Mouse (Mus musculus) liver, embryonic 15.5 days (tissue): ENCODE data around the gene Suds3. TPM values are rescaled to one million over a fixed set of nuclear protein-coding genes. Genes with fewer than 3 reads are reported as not detected.

Experiments
- ATAC-seq: fragments of 200-750 bp; cut with Nextera tagmentation; 2 replicates; pipeline ENCODE4 v1.8.0; 2017; ENCODE audit warnings: moderate number of reproducible peaks, mild to moderate bottlenecking, moderate library complexity; ENCODE audit not compliant: insufficient read depth
- H3K27ac ChIP-seq: fragments of 300-500 bp; sonication (generic); replicated peaks from 2 replicates; pipeline ENCODE4 v1.5.1; 2015; ENCODE audit warnings: mild to moderate bottlenecking, inconsistent platforms
- H3K27me3 ChIP-seq: fragments of 300-500 bp; sonication (generic); 2 replicates; pipeline ENCODE4 v1.6.1; 2015; ENCODE audit warnings: mild to moderate bottlenecking, inconsistent platforms
- H3K36me3 ChIP-seq: fragments of 300-500 bp; sonication (generic); replicated peaks from 2 replicates; pipeline ENCODE4 v1.6.1; 2015; ENCODE audit warnings: moderate library complexity, mild to moderate bottlenecking, inconsistent platforms
- H3K4me1 ChIP-seq: fragments of 300-500 bp; sonication (generic); replicated peaks from 2 replicates; pipeline ENCODE4 v1.6.1; 2015; ENCODE audit warnings: inconsistent platforms
- H3K4me2 ChIP-seq: fragments of 300-500 bp; sonication (generic); 2 replicates; pipeline ENCODE4 v1.6.1; 2015; ENCODE audit warnings: moderate library complexity, mild to moderate bottlenecking, inconsistent platforms
- H3K4me3 ChIP-seq: fragments of 300-500 bp; sonication (generic); replicated peaks from 2 replicates; pipeline ENCODE4 v1.5.1; 2015; ENCODE audit warnings: mild to moderate bottlenecking, inconsistent platforms
- H3K9ac ChIP-seq: fragments of 300-500 bp; sonication (generic); 2 replicates; pipeline ENCODE4 v1.6.1; 2015; ENCODE audit warnings: moderate library complexity, mild to moderate bottlenecking, inconsistent platforms
- H3K9me3 ChIP-seq: fragments of 300-500 bp; sonication (generic); replicated peaks from 2 replicates; pipeline ENCODE4 v1.6.1; 2016; ENCODE audit warnings: inconsistent platforms
- WGBS: fragments of 180-500 bp; shearing (Covaris S2); methylation state at CpG from one replicate; pipeline ENCODE4 v1.1.7; 2015; ENCODE audit warnings: mixed read lengths; ENCODE audit not compliant: insufficient replicate concordance; 5-methylcytosine and 5-hydroxymethylcytosine counted together
- polyA plus RNA-seq: library from polyadenylated mRNA; unstranded; fragments of >200 nt; fragmentation: Nextera tagmentation; extraction: Ambion mirVana; gene quantifications from 2 replicates; pipeline ENCODE4 v1.2.1, GENCODE M21; 2015

The Suds3 gene
- polyA plus RNA-seq, 1 experiment from 2014 or later = 30.7 TPM

GRCm38 (mm10) chr5:117111774-117112112, 4.2 kb downstream of the Suds3 start:
- H3K27me3 ChIP-seq = no peaks in the 10 kb centered on the region
- H3K9ac ChIP-seq = no peak overlapping the region
- no peak for ATAC-seq
- H3K9me3 ChIP-seq = no peaks in the 10 kb centered on the region
- 84% methylated on average over 7 of the region's 7 CpGs for WGBS
- no peak overlapping the region for H3K27ac ChIP-seq
- no peak overlapping the region for H3K4me2 ChIP-seq
- peaks cover 14% of the 10 kb centered on the region for H3K4me1 ChIP-seq
- H3K36me3 ChIP-seq = peaks cover 70% of the 10 kb centered on the region
- H3K4me3 ChIP-seq = no peak overlapping the region

GRCm38 (mm10) chr5:117111064-117111773, 4.7 kb downstream of the Suds3 start:
- H3K9me3 ChIP-seq = no peaks in the 10 kb centered on the region
- H3K4me3 ChIP-seq = no peak overlapping the region
- peaks cover 75% of the 10 kb centered on the region for H3K36me3 ChIP-seq
- H3K9ac ChIP-seq = no peak overlapping the region
- H3K27ac ChIP-seq = no peak overlapping the region
- H3K27me3 ChIP-seq = no peaks in the 10 kb centered on the region
- WGBS = 83% methylated on average over 16 of the region's 16 CpGs
- no peak for ATAC-seq
- H3K4me1 ChIP-seq = peaks cover 9% of the 10 kb centered on the region
- H3K4me2 ChIP-seq = no peak overlapping the region

GRCm38 (mm10) chr5:117109522-117109921, 6.4 kb downstream of the Suds3 start:
- WGBS = 76% methylated on average over 8 of the region's 8 CpGs
- H3K36me3 ChIP-seq = peaks cover 91% of the 10 kb centered on the region
- no peak overlapping the region for H3K4me2 ChIP-seq
- no peak overlapping the region for H3K9ac ChIP-seq
- no peak overlapping the region for H3K4me3 ChIP-seq
- H3K27ac ChIP-seq = no peak overlapping the region
- peaks cover 7% of the 10 kb centered on the region for H3K4me1 ChIP-seq
- H3K9me3 ChIP-seq = no peaks in the 10 kb centered on the region
- no peak for ATAC-seq
- H3K27me3 ChIP-seq = no peaks in the 10 kb centered on the region

GRCm38 (mm10) chr5:117108731-117109130, 7.2 kb downstream of the Suds3 start:
- Histone ChIP-seq H3K9ac (no peak overlapping the region), H3K27me3 (no peaks in the 10 kb centered on the region), H3K4me3 (no peak overlapping the region), H3K4me2 (no peak overlapping the region), H3K4me1 (no peaks in the 10 kb centered on the region), H3K27ac (no peak overlapping the region), H3K9me3 (no peaks in the 10 kb centered on the region), H3K36me3 (peaks cover 97% of the 10 kb centered on the region)
- ATAC-seq = no peak
- 87% methylated on average over 13 of the region's 13 CpGs for WGBS

GRCm38 (mm10) chr5:117108292-117108691, 7.6 kb downstream of the Suds3 start:
- Histone ChIP-seq H3K36me3 (peaks cover 97% of the 10 kb centered on the region), H3K27me3 (no peaks in the 10 kb centered on the region), H3K9me3 (no peaks in the 10 kb centered on the region), H3K4me3 (no peak overlapping the region), H3K4me1 (no peaks in the 10 kb centered on the region), H3K4me2 (no peak overlapping the region), H3K9ac (no peak overlapping the region), H3K27ac (no peak overlapping the region)
- no peak for ATAC-seq
- WGBS = 85% methylated on average over 13 of the region's 13 CpGs

- Histone ChIP-seq H3K36me3 (peaks cover 95% of the 10 kb centered on the region), H3K9ac (no peak overlapping the region), H3K27ac (no peak overlapping the region), H3K4me2 (no peak overlapping the region), H3K9me3 (no peaks in the 10 kb centered on the region), H3K27me3 (no peaks in the 10 kb centered on the region), H3K4me3 (no peak overlapping the region), H3K4me1 (no peaks in the 10 kb centered on the region)
- WGBS = 85% methylated on average over 9 of the region's 9 CpGs
- no peak for ATAC-seq
Measured at GRCm38 (mm10) chr5:117105761-117106160, 10.2 kb downstream of the Suds3 start.

- Histone ChIP-seq H3K27ac (no peak overlapping the region), H3K9ac (no peak overlapping the region), H3K4me3 (no peak overlapping the region), H3K4me2 (no peak overlapping the region), H3K4me1 (no peaks in the 10 kb centered on the region), H3K9me3 (no peaks in the 10 kb centered on the region), H3K36me3 (peaks cover 94% of the 10 kb centered on the region), H3K27me3 (no peaks in the 10 kb centered on the region)
- 81% methylated on average over 12 of the region's 12 CpGs for WGBS
- ATAC-seq = no peak
Measured at GRCm38 (mm10) chr5:117104329-117104728, 11.6 kb downstream of the Suds3 start.

- WGBS = 87% methylated on average over 20 of the region's 20 CpGs
- Histone ChIP-seq H3K4me3 (no peak overlapping the region), H3K4me1 (no peaks in the 10 kb centered on the region), H3K9me3 (no peaks in the 10 kb centered on the region), H3K36me3 (peaks cover 93% of the 10 kb centered on the region), H3K9ac (no peak overlapping the region), H3K4me2 (no peak overlapping the region), H3K27me3 (no peaks in the 10 kb centered on the region), H3K27ac (no peak overlapping the region)
- no peak for ATAC-seq
Measured at GRCm38 (mm10) chr5:117103194-117103929, 12.6 kb downstream of the Suds3 start.

GRCm38 (mm10) chr5:117099742-117100141, 16.2 kb downstream of the Suds3 start:
- H3K4me1 ChIP-seq = no peaks in the 10 kb centered on the region
- no peak overlapping the region for H3K4me2 ChIP-seq
- H3K36me3 ChIP-seq = peaks cover 82% of the 10 kb centered on the region
- no peak overlapping the region for H3K9ac ChIP-seq
- H3K4me3 ChIP-seq = no peak overlapping the region
- WGBS = 78% methylated on average over 11 of the region's 11 CpGs
- H3K27ac ChIP-seq = no peak overlapping the region
- no peaks in the 10 kb centered on the region for H3K9me3 ChIP-seq
- ATAC-seq = no peak
- H3K27me3 ChIP-seq = no peaks in the 10 kb centered on the region

GRCm38 (mm10) chr5:117099008-117099407, 16.9 kb downstream of the Suds3 start:
- Histone ChIP-seq H3K4me3 (no peak overlapping the region), H3K4me2 (no peak overlapping the region), H3K9ac (no peak overlapping the region), H3K4me1 (no peaks in the 10 kb centered on the region), H3K27me3 (no peaks in the 10 kb centered on the region), H3K27ac (no peak overlapping the region), H3K36me3 (peaks cover 82% of the 10 kb centered on the region), H3K9me3 (no peaks in the 10 kb centered on the region)
- 74% methylated on average over 5 of the region's 5 CpGs for WGBS
- no peak for ATAC-seq

GRCm38 (mm10) chr5:117096716-117097115, 19.2 kb downstream of the Suds3 start:
- 38% methylated on average over 3 of the region's 3 CpGs for WGBS
- H3K36me3 ChIP-seq = peaks cover 84% of the 10 kb centered on the region

More at GRCm38 (mm10) chr5:117096716-117097115, 19.2 kb downstream of the Suds3 start:
- no peaks in the 10 kb centered on the region for H3K27me3 ChIP-seq
- no peaks in the 10 kb centered on the region for H3K4me1 ChIP-seq
- H3K9ac ChIP-seq = no peak overlapping the region
- no peak for ATAC-seq
- no peaks in the 10 kb centered on the region for H3K9me3 ChIP-seq
- no peak overlapping the region for H3K27ac ChIP-seq
- H3K4me3 ChIP-seq = no peak overlapping the region
- H3K4me2 ChIP-seq = no peak overlapping the region
